Mouse (Mus musculus) lung, postnatal 0 days (tissue): Measurements from ENCODE around the gene Adam22. TPM values are rescaled to one million over a fixed set of nuclear protein-coding genes. Genes with fewer than 3 reads are reported as not detected.
A peak's percentile ranks its signal among the peaks of the same experiment; 100 is the strongest.
"Not testable (repeated sequence)": the region's sequence is repeated elsewhere in the genome, so short reads cannot be mapped to it uniquely, and the experiment has no call there.

Experiments used
- ATAC-seq: fragments of 200-750 bp; cut with Nextera tagmentation; 2 replicates; pipeline ENCODE4 v1.8.0; 2017; ENCODE audit warnings: moderate library complexity
- DNase-seq: peaks from one replicate; pipeline ENCODE4 v3.0.0-alpha.2; 2016; ENCODE audit warnings: low spot score
- H3K27ac ChIP-seq: fragments of 300-500 bp; sonication (generic); 2 replicates; pipeline ENCODE4 v1.5.1; 2014; ENCODE audit warnings: antibody characterized with exemption, mild to moderate bottlenecking, low read length, mixed read lengths
- H3K27me3 ChIP-seq: fragments of 300-500 bp; sonication (generic); replicated peaks from 2 replicates; pipeline ENCODE4 v1.6.1; 2014; ENCODE audit warnings: low read length, mixed read lengths; ENCODE audit not compliant: insufficient read depth
- H3K36me3 ChIP-seq: fragments of 300-500 bp; sonication (generic); 2 replicates; pipeline ENCODE4 v1.6.1; 2014; ENCODE audit warnings: low read length, mixed read lengths; ENCODE audit not compliant: insufficient read depth
- H3K4me1 ChIP-seq: fragments of 300-500 bp; sonication (generic); 2 replicates; pipeline ENCODE4 v1.6.1; 2014; ENCODE audit warnings: antibody characterized with exemption, low read depth, low read length, mixed read lengths; ENCODE audit not compliant: insufficient read depth
- H3K4me2 ChIP-seq: fragments of 300-500 bp; sonication (generic); replicated peaks from 2 replicates; pipeline ENCODE4 v1.6.1; 2014; ENCODE audit warnings: low read depth, mild to moderate bottlenecking, low read length, moderate library complexity, mixed read lengths
- H3K4me3 ChIP-seq: fragments of 300-500 bp; sonication (generic); 2 replicates; pipeline ENCODE4 v1.5.1; 2014; ENCODE audit warnings: low read depth, low read length
- H3K9ac ChIP-seq: fragments of 300-500 bp; sonication (generic); replicated peaks from 2 replicates; pipeline ENCODE4 v1.6.1; 2014; ENCODE audit warnings: low read depth, mild to moderate bottlenecking
- H3K9me3 ChIP-seq: fragments of 300-500 bp; sonication (generic); 2 replicates; pipeline ENCODE4 v1.6.1; 2016; ENCODE audit warnings: low read length, mixed read lengths
- CTCF ChIP-seq: IDR thresholded peaks from 2 replicates; pipeline ENCODE4 v1.5.1; 2016; ENCODE audit warnings: antibody characterized with exemption, mild to moderate bottlenecking
- EP300 ChIP-seq: IDR thresholded peaks from 2 replicates; pipeline ENCODE4 v1.6.1; 2016; ENCODE audit warnings: antibody characterized with exemption, mild to moderate bottlenecking, control low read depth
- WGBS: fragments of 180-500 bp; shearing (Covaris S2); extraction: QIAGEN DNeasy Blood & Tissue Kit; methylation state at CpG from one replicate; pipeline ENCODE4 v1.1.7; 2014; 5-methylcytosine and 5-hydroxymethylcytosine counted together
- microRNA-seq: library from miRNA; unstranded; fragments of <30 nt; microRNA quantifications from one replicate; pipeline ENCODE4, GENCODE M21; 2016
- polyA plus RNA-seq: library from polyadenylated mRNA; unstranded; fragments of >200 nt; fragmentation: Nextera tagmentation; extraction: Ambion mirVana; gene quantifications from 2 replicates; pipeline ENCODE4 v1.2.1, GENCODE M21; 2015

Gene Adam22
- polyA plus RNA-seq, 1 experiment from 2014 or later, result 2.6 TPM

GRCm38 (mm10) chr5:8045855-8046254 is 322.1 kb downstream of the Adam22 start, which contains the start of gene Sri:
Sri (plus strand) TSS chr5:8046078.
- Histone ChIP-seq H3K9me3 (no peaks in the 10 kb centered on the region), H3K9ac (no peak within 1 kb of the TSS), H3K27ac (no peak within 1 kb of the TSS), H3K4me1 (no peaks in the 10 kb centered on the region), H3K4me2 (no peak within 1 kb of the TSS), H3K27me3 (no peaks in the 10 kb centered on the region), H3K36me3 (no peaks in the 10 kb centered on the region), H3K4me3 (no peak within 1 kb of the TSS)
- ATAC-seq (peak; percentile 79), DNase-seq (peak; percentile 53)
- TF ChIP-seq CTCF (no peak), EP300 (no peak)
- WGBS, result 58% methylated on average over 6 of the region's 6 CpGs

GRCm38 (mm10) chr5:8034596-8034995 is 333.4 kb downstream of the Adam22 start:
- not testable (repeated sequence) for H3K27me3 ChIP-seq, H3K27ac ChIP-seq, H3K4me2 ChIP-seq, H3K4me3 ChIP-seq, ATAC-seq, H3K4me1 ChIP-seq, H3K9ac ChIP-seq, H3K36me3 ChIP-seq, DNase-seq, H3K9me3 ChIP-seq
- 85% methylated on average over 6 of the region's 6 CpGs for WGBS

Small RNAs within 50 kb of the gene (microRNA-seq; reads per million reads assigned to microRNA genes)
- not detected for gene Gm24196

Other genes with a start within 250 kb of the Adam22 start
- 10.5 and 10.8 TPM in 2 replicates for gene Dbf4, start 54.6 kb upstream of the Adam22 start, polyA plus RNA-seq
- 8.6 and 9.0 TPM in 2 replicates for gene Slc25a40, start 54.7 kb upstream of the Adam22 start, polyA plus RNA-seq